Mouse (Mus musculus): ENCODE results near the gene Polr3h.
"Not testable (repeated sequence)": the region's sequence is repeated elsewhere in the genome, so short reads cannot be mapped to it uniquely, and the experiment has no call there.

The Polr3h gene

GRCm38 (mm10) chr15:81917621-81918463, 8.2 kb downstream of the Polr3h start:
- peak; percentile 71 for DNase-seq (ENCODE audit: low spot score)

GRCm38 (mm10) chr15:81917201-81917600, 8.8 kb downstream of the Polr3h start:
- no peak for DNase-seq (ENCODE audit: low spot score)

- DNase-seq (ENCODE audit: low spot score), result no peak
These were observed 10.4 kb downstream of the Polr3h start for GRCm38 (mm10) chr15:81915663-81916062.

- DNase-seq (ENCODE audit: low spot score), result no peak
These were observed 11.4 kb downstream of the Polr3h start for GRCm38 (mm10) chr15:81914668-81915067.

- no peak for DNase-seq (ENCODE audit: low spot score)
These were observed 13.5 kb downstream of the Polr3h start for GRCm38 (mm10) chr15:81912498-81912897.

- DNase-seq (ENCODE audit: low spot score), result not testable (repeated sequence)
These were observed 17.3 kb downstream of the Polr3h start for GRCm38 (mm10) chr15:81908767-81909166.

- DNase-seq (ENCODE audit: low spot score), result no peak
These were observed 18.1 kb downstream of the Polr3h start for GRCm38 (mm10) chr15:81907953-81908352.

GRCm38 (mm10) chr15:81904939-81905338, 21.1 kb downstream of the Polr3h start:
- DNase-seq (ENCODE audit: low spot score), result peak; percentile 74

- DNase-seq (ENCODE audit: low spot score), result no peak
These were observed 27.3 kb downstream of the Polr3h start for GRCm38 (mm10) chr15:81898751-81899150.

GRCm38 (mm10) chr15:81897607-81898285, 28.3 kb downstream of the Polr3h start:
- no peak for DNase-seq (ENCODE audit: low spot score)

GRCm38 (mm10) chr15:81896407-81896806, 29.6 kb downstream of the Polr3h start:
- DNase-seq (ENCODE audit: low spot score), result no peak

GRCm38 (mm10) chr15:81894002-81894401, 32.0 kb downstream of the Polr3h start:
- DNase-seq (ENCODE audit: low spot score), result no peak

GRCm38 (mm10) chr15:81891822-81892580, 34.0 kb downstream of the Polr3h start:
- peak; percentile 79 for DNase-seq (ENCODE audit: low spot score)

- peak; percentile 37 for DNase-seq (ENCODE audit: low spot score)
These were observed 34.8 kb downstream of the Polr3h start for GRCm38 (mm10) chr15:81891140-81891802.

- DNase-seq (ENCODE audit: low spot score), result no peak
These were observed 36.9 kb downstream of the Polr3h start for GRCm38 (mm10) chr15:81889175-81889574.

GRCm38 (mm10) chr15:81886795-81887550, 39.1 kb downstream of the Polr3h start:
- no peak for DNase-seq (ENCODE audit: low spot score)

GRCm38 (mm10) chr15:81885418-81885934, 40.6 kb downstream of the Polr3h start:
- no peak for DNase-seq (ENCODE audit: low spot score)

- no peak for DNase-seq (ENCODE audit: low spot score)
These were observed 43.7 kb downstream of the Polr3h start for GRCm38 (mm10) chr15:81882348-81882747.

GRCm38 (mm10) chr15:81879531-81880401, 46.3 kb downstream of the Polr3h start:
- no peak for DNase-seq (ENCODE audit: low spot score)
